Mouse (Mus musculus) erythroid progenitor cell, adult 5-6 weeks (primary cell): ENCODE measurements around the gene Ank2. TPM values are rescaled to one million over a fixed set of nuclear protein-coding genes. Genes with fewer than 3 reads are reported as not detected.

Source experiments
- ATAC-seq: replicated peaks from 2 replicates; pipeline ENCODE4 v1.8.0; 2016; ENCODE audit warnings: moderate number of reproducible peaks, mild to moderate bottlenecking, moderate TSS enrichment, inconsistent platforms; ENCODE audit not compliant: poor library complexity, low FRiP score, severe bottlenecking
- total RNA-seq, 2 experiments: library from RNA; stranded (forward) in 1 of 2; stranded (reverse) in 1 of 2; fragments of 150-400 nt in 1 of 2; fragments of 186-747, 209-891 nt in 1 of 2; gene quantifications; 2 replicates each; pipeline versions ENCODE4 v1.2.3 to v1.2.4; 2015 to 2017; ENCODE audit warnings: low replicate concordance in 2 of 2

Ank2 gene
- total RNA-seq (2015; ENCODE audit: low replicate concordance) (not detected in 2 replicates), total RNA-seq (2017; ENCODE audit: low replicate concordance) (0.90 and 1.2 TPM in 2 replicates)

GRCm38 (mm10) chr3:127498742-127499400, at the start of gene Ank2:
Gene Ank2 (minus strand): TSS chr3:127499350.
- ATAC-seq = no peak

- ATAC-seq = no peak
Observed at GRCm38 (mm10) chr3:127547882-127548281, 48.7 kb upstream of the Ank2 start.

GRCm38 (mm10) chr3:127544610-127545121, 45.5 kb upstream of the Ank2 start:
- no peak for ATAC-seq

GRCm38 (mm10) chr3:127543976-127544375, 44.8 kb upstream of the Ank2 start:
- no peak for ATAC-seq

GRCm38 (mm10) chr3:127539193-127539592, 40.0 kb upstream of the Ank2 start:
- ATAC-seq = no peak

GRCm38 (mm10) chr3:127530293-127530692, 31.1 kb upstream of the Ank2 start:
- ATAC-seq = no peak

- ATAC-seq = no peak
Observed at GRCm38 (mm10) chr3:127529824-127530223, 30.7 kb upstream of the Ank2 start.

- ATAC-seq = no peak
Observed at GRCm38 (mm10) chr3:127529210-127529609, 30.1 kb upstream of the Ank2 start.

GRCm38 (mm10) chr3:127527465-127528034, 28.4 kb upstream of the Ank2 start:
- ATAC-seq = no peak

GRCm38 (mm10) chr3:127525188-127525819, 26.2 kb upstream of the Ank2 start:
- no peak for ATAC-seq

- ATAC-seq = no peak
Observed at GRCm38 (mm10) chr3:127521156-127521555, 22.0 kb upstream of the Ank2 start.

GRCm38 (mm10) chr3:127520300-127520699, 21.1 kb upstream of the Ank2 start:
- ATAC-seq = no peak

- no peak for ATAC-seq
Observed at GRCm38 (mm10) chr3:127515251-127515650, 16.1 kb upstream of the Ank2 start.

GRCm38 (mm10) chr3:127513699-127514098, 14.5 kb upstream of the Ank2 start:
- ATAC-seq = no peak

- ATAC-seq = no peak
Observed at GRCm38 (mm10) chr3:127512794-127513335, 13.7 kb upstream of the Ank2 start.

GRCm38 (mm10) chr3:127511786-127512746, 12.9 kb upstream of the Ank2 start:
- ATAC-seq = no peak

- ATAC-seq = 0 out of 2 replicates have a peak, but pooled peaks have one; percentile 39
Observed at GRCm38 (mm10) chr3:127507878-127508783, 9.0 kb upstream of the Ank2 start.

GRCm38 (mm10) chr3:127498197-127498741, 881 bp downstream of the Ank2 start:
- ATAC-seq = no peak
